Mouse (Mus musculus) embryonic facial prominence, embryonic 14.5 days (tissue): Measurements from ENCODE around the gene Prune2. TPM values are rescaled to one million over a fixed set of nuclear protein-coding genes. Genes with fewer than 3 reads are reported as not detected.
A peak's percentile ranks its signal among the peaks of the same experiment; 100 is the strongest.

ENCODE experiments used
- ATAC-seq: fragments of 200-750 bp; cut with Nextera tagmentation; 2 replicates; pipeline ENCODE4 v1.8.0; 2017; ENCODE audit warnings: low read depth, moderate number of reproducible peaks, moderate TSS enrichment
- DNase-seq: peaks from one replicate; pipeline ENCODE4 v3.0.0-alpha.2; 2015; ENCODE audit warnings: low spot score
- H3K27ac ChIP-seq: fragments of 300-500 bp; sonication (generic); replicated peaks from 2 replicates; pipeline ENCODE4 v1.5.1; 2014; ENCODE audit warnings: low read depth, mild to moderate bottlenecking, low read length, moderate library complexity
- H3K27me3 ChIP-seq: fragments of 300-500 bp; sonication (generic); replicated peaks from 2 replicates; pipeline ENCODE4 v1.6.1; 2014; ENCODE audit warnings: low read length; ENCODE audit not compliant: control insufficient read depth, insufficient read depth
- H3K36me3 ChIP-seq: fragments of 300-500 bp; sonication (generic); 2 replicates; pipeline ENCODE4 v1.6.1; 2014; ENCODE audit warnings: low read length, mixed read lengths; ENCODE audit not compliant: control insufficient read depth, insufficient read depth
- H3K4me1 ChIP-seq: fragments of 300-500 bp; sonication (generic); 2 replicates; pipeline ENCODE4 v1.6.1; 2014; ENCODE audit warnings: antibody characterized with exemption, low read length; ENCODE audit not compliant: control insufficient read depth, insufficient read depth
- H3K4me2 ChIP-seq: fragments of 300-500 bp; sonication (generic); 2 replicates; pipeline ENCODE4 v1.6.1; 2014; ENCODE audit warnings: low read depth, mild to moderate bottlenecking, low read length, moderate library complexity, mixed read lengths
- H3K4me3 ChIP-seq: fragments of 300-500 bp; sonication (generic); 2 replicates; pipeline ENCODE4 v1.5.1; 2014; ENCODE audit warnings: low read depth, mild to moderate bottlenecking, low read length
- H3K9ac ChIP-seq: fragments of 300-500 bp; sonication (generic); 2 replicates; pipeline ENCODE4 v1.6.1; 2014; ENCODE audit warnings: low read depth, mild to moderate bottlenecking, low read length, moderate library complexity, mixed read lengths
- H3K9me3 ChIP-seq: fragments of 300-500 bp; sonication (generic); 2 replicates; pipeline ENCODE4 v1.6.1; 2016; ENCODE audit warnings: low read length; ENCODE audit not compliant: control insufficient read depth
- WGBS: fragments of 180-500 bp; shearing (Covaris S2); extraction: QIAGEN DNeasy Blood & Tissue Kit; methylation state at CpG from one replicate; pipeline ENCODE4 v1.1.7; 2014; 5-methylcytosine and 5-hydroxymethylcytosine counted together
- polyA plus RNA-seq: library from polyadenylated mRNA; unstranded; fragments of >200 nt; fragmentation: Nextera tagmentation; extraction: Ambion mirVana; gene quantifications from 2 replicates; pipeline ENCODE4 v1.2.1, GENCODE M21; 2014

The Prune2 gene
- polyA plus RNA-seq, 1 experiment from 2014 or later = 5.8 TPM

DNA sequence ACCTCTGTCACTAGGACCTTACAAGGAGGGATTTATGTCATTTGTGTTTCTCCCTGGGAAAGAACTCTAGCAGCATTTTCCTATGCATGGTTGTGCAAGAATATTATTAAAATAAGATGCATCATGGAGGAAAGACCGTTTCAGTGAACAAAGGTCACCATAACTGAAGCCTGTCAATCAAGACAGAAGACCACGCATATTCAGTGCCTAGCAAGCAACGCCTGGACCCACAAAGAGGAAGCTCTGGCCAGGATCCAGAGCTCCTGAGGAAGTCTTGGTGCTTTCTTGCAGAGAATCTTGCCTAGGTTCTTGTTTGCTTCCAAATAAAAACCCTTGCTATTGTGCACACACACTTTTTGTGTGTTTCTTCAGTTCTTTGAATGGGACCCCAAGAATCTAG lies 296.9 kb downstream of the Prune2 start:
- Histone ChIP-seq H3K4me3 (no peak overlapping the region), H3K36me3 (no peaks in the 10 kb centered on the region), H3K9ac (no peak overlapping the region), H3K9me3 (no peaks in the 10 kb centered on the region), H3K27me3 (no peaks in the 10 kb centered on the region), H3K27ac (no peak overlapping the region), H3K4me2 (no peak overlapping the region), H3K4me1 (no peaks in the 10 kb centered on the region)
- no peak for ATAC-seq
- no peak for DNase-seq
- WGBS = 46% methylated on average over 3 of the region's 3 CpGs

- Histone ChIP-seq H3K36me3 (no peaks in the 10 kb centered on the region), H3K27me3 (no peaks in the 10 kb centered on the region)
- WGBS = 76% methylated on average over 4 of the region's 4 CpGs
These were observed 299.6 kb downstream of the Prune2 start for GRCm38 (mm10) chr19:17255511-17255910.

GRCm38 (mm10) chr19:17256388-17256787 lies 300.5 kb downstream of the Prune2 start:
- no peak overlapping the region for H3K9ac ChIP-seq
- H3K4me2 ChIP-seq = no peak overlapping the region
- H3K4me3 ChIP-seq = no peak overlapping the region
- no peaks in the 10 kb centered on the region for H3K27me3 ChIP-seq
- H3K27ac ChIP-seq = no peak overlapping the region
- WGBS = 80% methylated on average over 8 of the region's 8 CpGs
- no peaks in the 10 kb centered on the region for H3K36me3 ChIP-seq
- DNase-seq = peak; percentile 26
- no peaks in the 10 kb centered on the region for H3K4me1 ChIP-seq
- ATAC-seq = 0 out of 2 replicates have a peak, but pooled peaks have one; percentile 26
- H3K9me3 ChIP-seq = no peaks in the 10 kb centered on the region

More at GRCm38 (mm10) chr19:17255511-17255910, 299.6 kb downstream of the Prune2 start:
- Histone ChIP-seq H3K27ac (no peak overlapping the region), H3K4me2 (no peak overlapping the region), H3K4me1 (no peaks in the 10 kb centered on the region), H3K9ac (no peak overlapping the region), H3K9me3 (no peaks in the 10 kb centered on the region), H3K4me3 (no peak overlapping the region)
- ATAC-seq (no peak), DNase-seq (no peak)

DNA sequence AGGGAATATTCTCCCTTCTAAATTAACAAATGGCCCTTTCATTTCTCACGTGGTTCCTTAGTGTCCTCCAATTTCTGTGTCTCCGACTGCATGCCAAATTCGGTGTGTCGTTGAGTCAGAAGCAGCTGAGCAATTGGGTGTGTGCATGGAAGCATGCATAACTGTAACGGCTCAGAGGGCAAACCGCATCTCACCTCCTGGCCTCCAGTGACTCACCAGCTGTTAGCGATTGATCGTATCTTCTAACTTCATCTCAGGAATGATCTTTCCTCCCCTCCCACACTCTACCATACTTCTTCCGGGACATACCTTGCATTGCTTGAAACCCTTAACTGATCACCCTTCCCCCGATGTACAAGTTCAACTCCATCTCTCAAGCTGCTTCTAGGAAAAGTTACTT lies 300.9 kb downstream of the Prune2 start:
- ATAC-seq (no peak), DNase-seq (no peak)
- Histone ChIP-seq H3K27ac (no peak overlapping the region), H3K27me3 (no peaks in the 10 kb centered on the region), H3K4me2 (no peak overlapping the region), H3K4me3 (no peak overlapping the region), H3K36me3 (no peaks in the 10 kb centered on the region), H3K9ac (no peak overlapping the region), H3K9me3 (no peaks in the 10 kb centered on the region), H3K4me1 (no peaks in the 10 kb centered on the region)
- 78% methylated on average over 10 of the region's 10 CpGs for WGBS

GRCm38 (mm10) chr19:17263181-17263580 lies 307.3 kb downstream of the Prune2 start:
- WGBS = 94% methylated on average over 2 of the region's 2 CpGs
- ATAC-seq (no peak), DNase-seq (no peak)
- Histone ChIP-seq H3K4me2 (no peak overlapping the region), H3K4me3 (no peak overlapping the region), H3K9ac (no peak overlapping the region), H3K4me1 (no peaks in the 10 kb centered on the region), H3K9me3 (no peaks in the 10 kb centered on the region), H3K27ac (no peak overlapping the region), H3K27me3 (no peaks in the 10 kb centered on the region), H3K36me3 (no peaks in the 10 kb centered on the region)

DNA sequence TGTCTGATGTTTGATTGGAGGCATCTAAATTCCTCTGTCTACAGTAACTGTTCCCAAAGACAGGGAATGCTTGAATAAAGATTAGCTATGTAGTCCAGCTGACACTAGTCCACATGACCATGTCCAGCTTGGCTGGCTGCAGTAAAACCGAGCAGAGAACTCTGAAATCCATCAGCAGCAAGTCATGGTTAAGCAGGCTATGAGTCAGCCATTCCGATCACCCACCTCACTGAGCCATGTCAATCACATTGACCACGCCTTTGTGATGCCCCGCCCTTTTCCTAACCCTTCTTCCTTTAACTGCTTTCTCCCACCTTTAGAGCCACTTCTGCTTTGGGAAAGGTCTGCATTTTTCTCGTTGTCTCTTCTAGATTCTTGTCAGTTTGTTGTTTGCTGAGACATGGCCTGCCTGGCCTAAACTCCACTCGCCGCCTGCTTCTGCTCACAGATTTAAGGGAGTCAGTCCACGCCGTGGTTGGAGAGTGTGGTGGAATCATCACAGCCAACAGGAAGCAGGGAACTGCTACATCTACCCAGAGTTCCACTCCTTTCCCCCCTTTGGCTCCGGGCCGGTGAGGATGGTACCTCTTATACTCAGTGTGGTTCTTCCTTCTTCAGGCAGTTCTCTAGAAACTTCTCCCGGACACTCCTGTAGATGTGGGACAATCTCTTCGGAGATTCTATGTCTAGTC lies 307.9 kb downstream of the Prune2 start:
- Histone ChIP-seq H3K36me3 (no peaks in the 10 kb centered on the region), H3K4me3 (no peak overlapping the region), H3K27ac (no peak overlapping the region), H3K4me1 (no peaks in the 10 kb centered on the region), H3K4me2 (no peak overlapping the region), H3K9me3 (no peaks in the 10 kb centered on the region), H3K27me3 (no peaks in the 10 kb centered on the region), H3K9ac (no peak overlapping the region)
- 89% methylated on average over 13 of the region's 13 CpGs for WGBS
- ATAC-seq = no peak
- DNase-seq = no peak

DNA sequence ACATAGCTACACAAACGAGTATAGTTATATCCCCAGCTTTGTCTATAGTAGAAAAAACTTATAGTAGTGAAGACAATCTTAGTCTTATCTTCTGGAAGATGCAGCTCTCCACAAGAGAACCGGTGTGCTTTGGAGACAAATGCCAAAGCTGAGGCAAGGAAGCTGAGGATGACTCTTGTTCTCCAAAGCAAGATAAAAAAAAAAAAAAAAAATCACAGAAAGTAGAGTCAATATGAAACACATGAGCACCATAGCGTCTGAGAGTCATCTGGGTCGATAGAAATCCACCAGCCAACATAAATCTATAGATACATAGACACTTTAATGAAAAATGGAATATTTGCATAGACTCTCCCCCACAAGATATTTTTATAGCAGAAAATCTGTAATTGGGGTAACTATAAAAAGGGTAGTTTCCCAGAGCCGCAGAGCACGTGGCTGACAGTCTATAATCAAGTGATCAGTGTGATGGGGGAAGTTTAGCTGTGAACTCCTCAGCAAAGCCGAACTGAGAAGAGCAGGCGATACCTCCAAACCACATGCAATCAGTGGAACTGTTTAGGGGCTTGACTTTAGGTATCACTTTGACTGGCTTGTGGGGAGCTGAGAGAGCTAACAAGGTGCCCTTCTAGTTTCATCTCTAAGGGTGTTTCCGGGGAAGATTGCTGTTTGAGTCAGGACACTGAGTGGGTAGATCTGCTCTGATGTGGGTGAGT lies 308.7 kb downstream of the Prune2 start:
- Histone ChIP-seq H3K4me1 (no peaks in the 10 kb centered on the region), H3K27me3 (no peaks in the 10 kb centered on the region), H3K4me3 (no peak overlapping the region), H3K4me2 (no peak overlapping the region), H3K9me3 (no peaks in the 10 kb centered on the region), H3K27ac (no peak overlapping the region), H3K36me3 (no peaks in the 10 kb centered on the region), H3K9ac (no peak overlapping the region)
- no peak for ATAC-seq
- no peak for DNase-seq
- 84% methylated on average over 9 of the region's 9 CpGs for WGBS

DNA sequence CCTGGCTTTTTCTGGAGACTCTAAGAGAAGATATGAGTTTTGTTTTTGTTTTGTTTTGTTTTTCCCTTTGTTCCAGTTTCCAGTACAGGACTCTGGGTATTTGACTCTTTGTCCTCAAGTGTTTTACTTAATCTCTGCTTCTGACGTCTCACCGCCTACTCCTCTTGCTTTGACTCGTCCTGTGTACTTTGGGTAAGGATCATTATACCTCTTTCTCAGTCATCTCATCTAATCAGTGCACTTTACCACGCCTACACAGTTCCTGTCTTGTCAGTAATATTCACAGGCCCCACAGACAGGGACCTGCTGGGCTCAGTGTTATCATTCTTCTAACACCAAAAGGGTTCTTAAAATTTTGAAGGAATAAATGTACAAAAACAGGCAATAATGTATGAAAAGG lies 312.8 kb downstream of the Prune2 start:
- no peaks in the 10 kb centered on the region for H3K27me3 ChIP-seq
- H3K9me3 ChIP-seq = no peaks in the 10 kb centered on the region
- ATAC-seq (no peak), DNase-seq (no peak)
- WGBS = 78% methylated on average over 4 of the region's 4 CpGs
- H3K4me2 ChIP-seq = no peak overlapping the region
- no peak overlapping the region for H3K4me3 ChIP-seq
- H3K36me3 ChIP-seq = no peaks in the 10 kb centered on the region
- peaks cover 9% of the 10 kb centered on the region; the same call in 1 of the 2 replicates for H3K4me1 ChIP-seq
- no peak overlapping the region for H3K9ac ChIP-seq
- no peak overlapping the region for H3K27ac ChIP-seq
